Mouse (Mus musculus) hematopoietic stem cell, adult 5-6 weeks (primary cell): ENCODE data around the gene Ms4a8a. TPM values are rescaled to one million over a fixed set of nuclear protein-coding genes. Genes with fewer than 3 reads are reported as not detected.
A peak's percentile ranks its signal among the peaks of the same experiment; 100 is the strongest.

Experiments used
- ATAC-seq, 2 experiments: fragments of 125-278 bp in 1 of 2; replicated peaks in 1 of 2; 2 replicates each; pipeline ENCODE4 v1.8.0; 2016 to 2017; ENCODE audit warnings: inconsistent platforms in 2 of 2, mild to moderate bottlenecking in 2 of 2, moderate number of reproducible peaks in 2 of 2, low read depth in 1 of 2, moderate TSS enrichment in 1 of 2; ENCODE audit not compliant: low FRiP score in 2 of 2, poor library complexity in 2 of 2, severe bottlenecking in 2 of 2, insufficient read depth in 1 of 2, low TSS enrichment in 1 of 2
- total RNA-seq: library from RNA; stranded (forward); fragments of 172-1452, 232-1000 nt; gene quantifications from 2 replicates; pipeline ENCODE4 v1.2.3, GENCODE M21; 2017

Ms4a8a gene
- total RNA-seq: 0.55 TPM in 1 of 2 replicates, not detected in the other

- no peak for ATAC-seq
Measured at GRCm38 (mm10) chr19:11080934-11081333, at the start of gene Ms4a8a. TSS of gene Ms4a8a (minus strand) at chr19:11081102.

GRCm38 (mm10) chr19:11129702-11130101 lies 48.8 kb upstream of the Ms4a8a start:
- ATAC-seq: no peak

GRCm38 (mm10) chr19:11121016-11121420 lies 40.1 kb upstream of the Ms4a8a start:
- peak; percentile 95 to 98 for ATAC-seq

GRCm38 (mm10) chr19:11119338-11119737 lies 38.4 kb upstream of the Ms4a8a start:
- peak; percentile 48 to 56; a peak in 3 of 4 replicates for ATAC-seq

GRCm38 (mm10) chr19:11107746-11108145 lies 26.8 kb upstream of the Ms4a8a start:
- peak; percentile 85 to 96 for ATAC-seq

GRCm38 (mm10) chr19:11101880-11102279 lies 21.0 kb upstream of the Ms4a8a start:
- no peak for ATAC-seq

GRCm38 (mm10) chr19:11098401-11098800 lies 17.5 kb upstream of the Ms4a8a start:
- ATAC-seq: no peak

GRCm38 (mm10) chr19:11092131-11092530 lies 11.2 kb upstream of the Ms4a8a start:
- peak; percentile 42 to 48; a peak in 3 of 4 replicates for ATAC-seq

GRCm38 (mm10) chr19:11070364-11070763 lies 10.5 kb downstream of the Ms4a8a start:
- no peak for ATAC-seq

- ATAC-seq: peak; percentile 87 to 88
Measured at GRCm38 (mm10) chr19:11065202-11065875, 15.6 kb downstream of the Ms4a8a start.

GRCm38 (mm10) chr19:11060900-11061299 lies 20.0 kb downstream of the Ms4a8a start:
- no peak for ATAC-seq

GRCm38 (mm10) chr19:11059967-11060366 lies 20.9 kb downstream of the Ms4a8a start:
- ATAC-seq: peak in 1 of 2 experiments; percentile 60; a peak in 2 of 4 replicates

- peak; percentile 49 to 51; a peak in 2 of 4 replicates for ATAC-seq
Measured at GRCm38 (mm10) chr19:11055700-11056099, 25.2 kb downstream of the Ms4a8a start.

- no peak for ATAC-seq
Measured at GRCm38 (mm10) chr19:11053277-11053676, 27.6 kb downstream of the Ms4a8a start.

GRCm38 (mm10) chr19:11052877-11053276 lies 28.0 kb downstream of the Ms4a8a start:
- ATAC-seq: no peak

- no peak for ATAC-seq
Measured at GRCm38 (mm10) chr19:11050286-11050685, 30.6 kb downstream of the Ms4a8a start.

- ATAC-seq: no peak
Measured at GRCm38 (mm10) chr19:11049426-11049825, 31.5 kb downstream of the Ms4a8a start.

GRCm38 (mm10) chr19:11048503-11048902 lies 32.4 kb downstream of the Ms4a8a start:
- no peak for ATAC-seq

- ATAC-seq: peak; percentile 46 to 57; a peak in 1 of 4 replicates
Measured at GRCm38 (mm10) chr19:11048009-11048408, 32.9 kb downstream of the Ms4a8a start.
